Mouse (Mus musculus) forebrain, embryonic 10.5 days (tissue): ENCODE results near the gene Sfta2. TPM values are rescaled to one million over a fixed set of nuclear protein-coding genes. Genes with fewer than 3 reads are reported as not detected.

Source experiments
- DNase-seq: peaks from one replicate; pipeline ENCODE4 v3.0.0-alpha.2; 2017; ENCODE audit warnings: low spot score; ENCODE audit errors: extremely low spot score
- H3K27ac ChIP-seq: fragments of 300-500 bp; sonication (generic); 2 replicates; pipeline ENCODE4 v1.5.1; 2016; ENCODE audit warnings: mild to moderate bottlenecking
- H3K27me3 ChIP-seq: fragments of 300-500 bp; sonication (generic); 2 replicates; pipeline ENCODE4 v1.6.1; 2016; ENCODE audit warnings: mild to moderate bottlenecking; ENCODE audit not compliant: poor library complexity, severe bottlenecking
- H3K36me3 ChIP-seq: fragments of 300-500 bp; sonication (generic); replicated peaks from 2 replicates; pipeline ENCODE4 v1.6.1; 2016; ENCODE audit warnings: mild to moderate bottlenecking, moderate library complexity
- H3K4me1 ChIP-seq: fragments of 300-500 bp; sonication (generic); 2 replicates; pipeline ENCODE4 v1.6.1; 2016
- H3K4me3 ChIP-seq: fragments of 300-500 bp; sonication (generic); 2 replicates; pipeline ENCODE4 v1.5.1; 2016; ENCODE audit warnings: mild to moderate bottlenecking, moderate library complexity
- H3K9me3 ChIP-seq: fragments of 300-500 bp; sonication (generic); 2 replicates; pipeline ENCODE4 v1.6.1; 2016; ENCODE audit warnings: mild to moderate bottlenecking, moderate library complexity
- WGBS: fragments of 180-500 bp; shearing (Covaris S2); methylation state at CpG from one replicate; pipeline ENCODE4 v1.1.7; 2016; 5-methylcytosine and 5-hydroxymethylcytosine counted together
- polyA plus RNA-seq: library from polyadenylated mRNA; unstranded; fragments of >200 nt; fragmentation: Nextera tagmentation; extraction: Ambion mirVana; gene quantifications from 2 replicates; pipeline ENCODE4 v1.2.1, GENCODE M21; 2016

Sfta2 gene
- polyA plus RNA-seq, 1 experiment from 2014 or later: not detected

DNA sequence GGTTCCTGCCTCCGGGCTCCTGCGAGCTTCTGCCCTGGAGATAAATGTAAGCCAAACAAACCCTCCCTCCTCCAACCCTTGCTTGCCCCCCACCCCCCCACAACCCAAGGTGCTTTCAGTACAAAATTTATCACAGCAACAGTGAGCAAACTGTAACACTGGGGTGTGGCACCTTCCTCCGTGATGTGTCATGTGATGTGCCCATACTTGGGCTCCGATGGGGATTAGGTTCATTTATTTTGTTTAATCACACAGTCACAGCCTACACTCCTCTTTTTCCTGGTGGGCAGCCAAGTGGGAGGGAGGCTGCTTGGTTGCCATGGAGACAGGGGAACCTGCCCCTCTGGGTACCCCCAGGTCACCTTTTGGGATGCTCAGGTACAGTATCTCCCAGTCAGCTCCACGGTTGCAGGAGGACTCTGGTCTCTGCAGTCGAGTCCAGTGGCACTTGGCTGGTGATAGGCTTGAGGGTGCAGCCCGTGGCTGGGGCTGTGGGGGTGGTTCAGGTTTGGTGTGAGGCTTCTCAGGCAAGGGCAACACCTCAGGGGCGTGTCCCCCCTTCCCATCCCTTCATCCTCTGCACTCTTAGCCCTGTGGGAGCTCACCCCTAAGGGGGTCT, 496 bp downstream of the Sfta2 start:
- Histone ChIP-seq H3K4me1 (0 out of 2 replicates have a peak, but pooled peaks cover 10% of the 10 kb centered on the region), H3K4me3 (no peak overlapping the region), H3K36me3 (no peaks in the 10 kb centered on the region), H3K27me3 (no peaks in the 10 kb centered on the region), H3K9me3 (peaks cover 6% of the 10 kb centered on the region; the same call in 1 of the 2 replicates), H3K27ac (no peak overlapping the region)
- no peak for DNase-seq
- WGBS: 59% methylated on average over 8 of the region's 8 CpGs

DNA sequence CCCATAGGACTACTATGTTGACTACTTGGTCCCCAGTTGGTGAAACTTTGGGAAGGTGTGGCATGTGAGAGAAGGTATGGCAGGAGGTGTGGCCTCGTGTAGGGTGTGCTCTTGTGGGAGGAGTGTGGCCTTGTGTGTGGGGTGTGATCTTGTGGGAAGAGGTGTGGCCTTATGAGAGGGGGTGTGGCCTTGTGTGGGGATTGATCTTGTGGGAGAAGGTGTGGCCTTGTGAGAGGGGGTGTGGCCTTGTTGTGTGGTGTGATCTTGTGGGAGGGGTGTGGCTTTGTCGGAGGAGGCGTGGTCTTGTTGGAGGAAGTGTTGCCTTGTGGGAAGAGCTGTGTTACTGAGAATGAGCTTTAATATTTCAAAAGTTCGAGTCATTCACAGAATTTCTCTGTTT, 15.8 kb downstream of the Sfta2 start:
- H3K4me3 ChIP-seq: no peak overlapping the region
- no peak for DNase-seq
- H3K9me3 ChIP-seq: peaks cover 3% of the 10 kb centered on the region; the same call in 1 of the 2 replicates
- H3K27ac ChIP-seq: no peak overlapping the region
- no peaks in the 10 kb centered on the region for H3K36me3 ChIP-seq
- no peaks in the 10 kb centered on the region for H3K27me3 ChIP-seq
- 83% methylated on average over 4 of the region's 4 CpGs for WGBS
- H3K4me1 ChIP-seq: no peaks in the 10 kb centered on the region

DNA sequence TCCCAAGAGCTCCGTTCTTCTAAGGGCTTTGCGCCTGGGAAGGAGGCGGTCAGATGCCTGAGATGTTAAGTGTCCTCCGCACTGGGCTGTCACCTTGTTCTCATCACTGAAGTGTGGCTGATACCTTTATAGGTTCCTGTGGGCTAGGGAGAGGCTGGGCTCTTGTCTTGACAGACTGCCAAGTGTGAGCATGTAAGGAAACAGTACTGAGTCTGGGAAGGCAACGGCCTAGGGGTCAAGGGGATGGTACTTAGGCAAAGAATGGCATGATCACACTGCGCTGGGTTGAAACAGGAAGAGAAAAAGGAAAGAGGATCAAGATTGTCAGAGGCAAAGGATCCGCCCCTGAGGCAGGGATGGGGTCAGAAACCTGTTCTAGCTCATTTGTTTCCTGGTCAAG, 25.2 kb downstream of the Sfta2 start, which contains the start of gene Gm9573:
Gene Gm9573 (minus strand): TSS at position 101 of the 400 bp plus-strand sequence.
- H3K4me1 ChIP-seq: no peaks in the 10 kb centered on the region
- H3K9me3 ChIP-seq: 0 out of 2 replicates have a peak, but pooled peaks cover 6% of the 10 kb centered on the region
- DNase-seq: no peak
- WGBS: 93% methylated on average over 7 of the region's 7 CpGs
- no peaks in the 10 kb centered on the region for H3K36me3 ChIP-seq
- H3K4me3 ChIP-seq: no peak within 1 kb of the TSS
- H3K27ac ChIP-seq: no peak within 1 kb of the TSS
- no peaks in the 10 kb centered on the region for H3K27me3 ChIP-seq

DNA sequence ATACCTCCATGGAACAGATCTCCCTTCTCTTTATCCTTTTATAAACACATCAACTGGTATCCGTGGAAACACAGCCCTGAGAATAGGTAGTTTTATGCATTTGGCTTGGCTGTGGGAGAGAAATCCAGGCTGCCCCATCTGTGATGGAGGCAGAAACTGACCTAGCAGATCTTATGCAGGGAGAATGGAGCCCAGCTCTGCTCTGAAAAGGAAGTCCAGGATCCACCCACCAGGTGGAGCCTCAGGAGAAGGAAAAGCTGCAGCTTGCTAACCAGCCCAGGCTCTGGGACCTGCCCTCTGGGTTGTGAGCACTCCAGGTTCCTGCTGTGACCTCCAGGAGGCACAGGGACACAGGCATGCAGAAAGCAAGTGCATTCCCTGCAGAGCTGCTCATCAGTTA, 32.6 kb downstream of the Sfta2 start:
- no peaks in the 10 kb centered on the region for H3K9me3 ChIP-seq
- peak; percentile 33 for DNase-seq
- no peak overlapping the region for H3K4me3 ChIP-seq
- H3K27me3 ChIP-seq: peaks cover 11% of the 10 kb centered on the region; the same call in 1 of the 2 replicates
- H3K4me1 ChIP-seq: peaks cover 11% of the 10 kb centered on the region
- H3K36me3 ChIP-seq: no peaks in the 10 kb centered on the region
- 14% methylated on average over 1 of the region's 1 CpGs for WGBS
- H3K27ac ChIP-seq: no peak overlapping the region

DNA sequence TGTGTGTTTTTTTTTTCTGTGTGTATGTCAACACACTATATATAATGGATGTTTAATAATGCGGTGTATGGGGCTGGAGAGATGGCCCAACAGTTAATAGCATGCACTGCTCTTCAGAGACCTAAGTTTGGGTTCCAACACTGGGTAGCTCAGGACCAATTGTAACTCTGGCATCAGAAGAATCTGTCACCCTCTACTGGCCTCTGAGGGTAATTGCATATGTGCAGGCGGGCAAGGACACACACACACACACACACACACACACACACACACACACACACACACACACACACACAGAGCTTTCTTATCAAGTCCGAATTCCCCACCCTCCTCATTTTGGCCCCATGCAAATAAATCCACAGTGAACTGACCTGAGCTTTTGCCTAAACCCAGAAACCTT, 33.9 kb downstream of the Sfta2 start:
- H3K27me3 ChIP-seq: peaks cover 11% of the 10 kb centered on the region; the same call in 1 of the 2 replicates
- no peak overlapping the region for H3K4me3 ChIP-seq
- H3K9me3 ChIP-seq: no peaks in the 10 kb centered on the region
- no peaks in the 10 kb centered on the region for H3K36me3 ChIP-seq
- 79% methylated on average over 3 of the region's 3 CpGs for WGBS
- DNase-seq: no peak
- H3K27ac ChIP-seq: no peak overlapping the region
- H3K4me1 ChIP-seq: peaks cover 11% of the 10 kb centered on the region

DNA sequence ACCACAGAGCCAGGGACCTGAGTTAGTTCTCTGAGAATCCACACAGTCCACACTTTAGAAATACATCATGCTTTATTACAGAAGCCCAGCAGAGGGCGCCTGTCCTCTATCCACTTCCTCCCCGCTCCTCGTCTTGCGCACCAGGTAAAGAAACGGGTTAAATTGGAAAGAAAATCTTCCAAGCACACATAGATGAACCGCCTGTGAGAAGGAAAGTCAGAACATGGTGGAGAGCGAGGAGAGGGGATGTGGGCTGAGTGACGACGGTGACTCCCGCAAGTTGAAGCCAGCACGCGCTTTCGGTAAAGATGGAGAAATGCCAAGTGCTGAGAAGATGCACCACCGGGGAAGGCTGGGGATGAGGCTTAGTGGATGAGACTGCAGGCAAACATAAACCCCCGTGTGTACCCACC, 34.4 kb downstream of the Sfta2 start:
- Histone ChIP-seq H3K4me1 (peaks cover 11% of the 10 kb centered on the region), H3K36me3 (no peaks in the 10 kb centered on the region), H3K27me3 (peaks cover 11% of the 10 kb centered on the region; the same call in 1 of the 2 replicates), H3K27ac (peak overlapping the region; percentile 60), H3K4me3 (peak overlapping the region; percentile 51), H3K9me3 (no peaks in the 10 kb centered on the region)
- peak; percentile 74 for DNase-seq
- 4% methylated on average over 15 of the region's 15 CpGs for WGBS

DNA sequence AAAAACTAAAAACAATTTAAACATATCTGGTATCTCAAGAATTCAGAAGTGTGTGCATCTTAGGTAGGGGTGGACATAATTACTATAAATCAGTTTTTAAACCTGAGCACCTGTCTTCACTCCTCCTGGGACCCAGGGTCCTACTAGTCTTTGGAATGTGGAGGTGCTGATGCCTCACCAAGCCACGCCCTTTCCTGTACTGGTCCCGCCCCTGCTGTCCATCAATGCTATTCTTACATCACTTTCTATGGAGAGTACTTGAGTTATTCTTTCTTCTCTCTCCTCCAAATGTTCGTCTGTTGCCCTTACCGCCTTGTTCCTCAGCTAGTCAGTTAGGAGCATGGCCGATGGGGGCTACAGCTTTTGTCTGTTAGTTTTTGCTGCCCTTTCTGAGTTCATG, 35.0 kb downstream of the Sfta2 start:
- Histone ChIP-seq H3K4me3 (peak overlapping the region; percentile 51; the same call in 1 of the 2 replicates), H3K36me3 (no peaks in the 10 kb centered on the region), H3K27ac (no peak overlapping the region), H3K27me3 (peaks cover 11% of the 10 kb centered on the region; the same call in 1 of the 2 replicates), H3K4me1 (peaks cover 11% of the 10 kb centered on the region), H3K9me3 (no peaks in the 10 kb centered on the region)
- no peak for DNase-seq
- WGBS: 37% methylated on average over 5 of the region's 5 CpGs

DNA sequence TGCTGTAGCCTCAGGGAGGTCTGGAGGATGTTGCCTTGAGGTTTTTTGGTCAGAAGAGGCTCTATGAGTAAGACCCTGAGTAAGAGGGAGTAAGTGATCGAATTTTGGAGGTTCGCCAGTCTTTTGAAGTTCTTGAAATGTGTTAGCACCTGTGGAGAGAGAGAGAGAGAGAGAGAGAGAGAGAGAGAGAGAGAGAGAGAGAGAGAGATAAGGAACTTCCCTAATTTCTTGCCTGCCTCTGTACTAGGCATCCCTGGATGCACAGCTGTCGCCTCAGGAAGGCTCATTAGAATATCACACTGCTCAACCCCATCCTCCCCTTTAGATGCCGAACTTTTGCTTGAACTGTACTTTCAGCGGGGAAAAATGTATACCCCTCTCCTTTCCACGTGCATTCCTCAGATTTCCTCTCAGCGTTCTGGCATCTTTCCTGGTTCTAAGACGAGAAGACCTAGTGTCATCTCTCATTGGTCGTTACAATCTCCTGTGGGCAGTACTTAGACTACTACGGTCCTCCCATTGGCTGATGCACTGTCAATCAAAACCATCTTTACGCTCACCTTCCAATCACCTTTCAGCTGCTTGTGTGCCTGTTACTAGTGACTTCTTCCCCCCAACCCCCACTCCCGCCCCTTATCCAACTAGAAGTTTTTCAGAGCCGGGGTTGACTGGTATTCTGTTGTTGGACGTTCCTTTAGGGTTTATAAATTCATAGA, 37.3 kb downstream of the Sfta2 start:
- peak; percentile 29 for DNase-seq
- Histone ChIP-seq H3K4me3 (peak overlapping the region; percentile 25), H3K36me3 (no peaks in the 10 kb centered on the region)

DNA sequence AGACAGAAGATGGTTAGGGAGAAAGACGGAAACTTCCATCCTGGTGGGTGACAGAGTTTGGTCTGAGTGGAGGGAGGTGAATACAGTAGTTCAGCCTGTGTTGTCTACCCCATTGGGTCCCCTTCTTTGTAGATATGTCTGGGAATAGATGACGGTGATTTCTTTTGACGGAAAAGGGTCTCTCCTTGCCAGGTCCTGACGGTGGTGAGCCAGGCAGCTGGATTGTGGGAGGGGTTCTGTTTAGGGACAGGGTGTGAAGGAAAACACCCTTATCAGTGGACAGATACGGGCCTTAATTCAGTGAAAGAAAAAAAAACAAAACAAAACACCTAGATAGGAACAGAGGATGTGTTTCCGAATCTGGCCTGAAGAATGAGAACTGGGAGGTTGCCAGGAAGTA, 38.0 kb downstream of the Sfta2 start:
- no peak for DNase-seq
- 90% methylated on average over 6 of the region's 6 CpGs for WGBS
- H3K36me3 ChIP-seq: no peaks in the 10 kb centered on the region
- peaks cover 5% of the 10 kb centered on the region for H3K4me1 ChIP-seq
- H3K9me3 ChIP-seq: no peaks in the 10 kb centered on the region
- 0 out of 2 replicates have a peak overlapping the region, but pooled peaks have one; percentile 25 for H3K4me3 ChIP-seq
- peaks cover 11% of the 10 kb centered on the region for H3K27me3 ChIP-seq
- H3K27ac ChIP-seq: no peak overlapping the region

More for the DNA sequence above, 37.3 kb downstream of the Sfta2 start:
- 32% methylated on average over 14 of the region's 14 CpGs for WGBS
- H3K9me3 ChIP-seq: no peaks in the 10 kb centered on the region
- peaks cover 11% of the 10 kb centered on the region for H3K4me1 ChIP-seq
- peaks cover 11% of the 10 kb centered on the region for H3K27me3 ChIP-seq
- H3K27ac ChIP-seq: no peak overlapping the region

DNA sequence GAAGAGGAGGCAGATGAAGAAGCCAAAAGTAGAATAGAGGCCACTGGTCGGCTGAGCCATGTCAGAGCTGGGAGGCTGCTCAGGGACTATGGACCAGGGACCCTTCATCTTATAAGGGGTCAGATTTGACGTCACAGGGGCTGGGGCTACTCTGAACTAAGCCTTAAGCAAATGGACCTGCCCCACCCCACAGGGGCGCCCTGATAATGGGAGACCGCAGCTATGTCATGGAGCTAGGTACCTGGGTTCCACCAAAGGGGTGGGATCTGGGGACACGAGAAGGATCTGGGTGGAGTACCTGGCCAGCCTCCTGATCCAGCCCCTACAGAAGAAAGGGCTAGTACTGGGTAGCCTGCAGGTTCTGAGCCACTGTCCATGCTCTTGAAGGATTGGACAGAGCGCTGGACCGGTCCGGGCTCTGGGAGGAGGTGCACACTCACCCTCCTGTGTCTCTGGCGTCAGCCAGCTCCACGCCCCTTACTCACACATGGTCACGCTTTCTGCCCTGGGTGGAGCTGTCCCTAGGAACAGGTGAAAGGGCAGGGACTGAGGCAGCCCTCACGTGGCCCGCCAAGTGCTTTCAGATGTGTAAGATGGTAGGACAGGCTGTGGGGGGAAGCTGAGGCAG, 42.4 kb downstream of the Sfta2 start, which contains the start of gene Mucl3:
Gene Mucl3 (minus strand): TSS at position 87 of the 628 bp plus-strand sequence.
- Histone ChIP-seq H3K36me3 (no peaks in the 10 kb centered on the region), H3K4me3 (no peak within 1 kb of the TSS), H3K27ac (no peak within 1 kb of the TSS), H3K27me3 (no peaks in the 10 kb centered on the region; the same call in 1 of the 2 replicates), H3K9me3 (no peaks in the 10 kb centered on the region), H3K4me1 (no peaks in the 10 kb centered on the region)
- 77% methylated on average over 13 of the region's 13 CpGs for whole genome bisulfite sequencing
- no peak for DNase-seq

DNA sequence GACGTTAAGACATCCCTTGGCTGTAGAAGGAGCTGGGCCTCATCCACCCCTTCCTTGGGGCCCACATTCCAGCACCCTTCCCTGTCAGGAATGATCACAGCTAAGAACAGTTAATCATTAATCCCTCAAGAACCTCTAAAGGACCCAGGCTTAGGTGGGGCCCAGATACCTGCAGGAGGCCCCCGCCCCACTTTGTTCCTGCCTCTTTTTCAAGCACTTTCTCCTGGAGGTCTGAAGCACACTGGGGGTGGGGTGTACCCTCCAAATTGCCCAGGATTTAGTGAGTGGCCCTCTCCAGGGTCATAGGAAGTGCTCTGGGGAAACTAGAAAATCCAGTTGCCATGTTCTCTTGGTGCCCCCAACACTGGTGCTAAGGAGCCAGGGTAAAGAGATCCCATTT, 48.1 kb downstream of the Sfta2 start:
- H3K36me3 ChIP-seq: peaks cover 2% of the 10 kb centered on the region
- 73% methylated on average over 2 of the region's 2 CpGs for WGBS
- DNase-seq: no peak
- no peak overlapping the region for H3K4me3 ChIP-seq
- H3K9me3 ChIP-seq: no peaks in the 10 kb centered on the region
- no peaks in the 10 kb centered on the region for H3K27me3 ChIP-seq
- H3K4me1 ChIP-seq: peaks cover 14% of the 10 kb centered on the region
- H3K27ac ChIP-seq: no peak overlapping the region

DNA sequence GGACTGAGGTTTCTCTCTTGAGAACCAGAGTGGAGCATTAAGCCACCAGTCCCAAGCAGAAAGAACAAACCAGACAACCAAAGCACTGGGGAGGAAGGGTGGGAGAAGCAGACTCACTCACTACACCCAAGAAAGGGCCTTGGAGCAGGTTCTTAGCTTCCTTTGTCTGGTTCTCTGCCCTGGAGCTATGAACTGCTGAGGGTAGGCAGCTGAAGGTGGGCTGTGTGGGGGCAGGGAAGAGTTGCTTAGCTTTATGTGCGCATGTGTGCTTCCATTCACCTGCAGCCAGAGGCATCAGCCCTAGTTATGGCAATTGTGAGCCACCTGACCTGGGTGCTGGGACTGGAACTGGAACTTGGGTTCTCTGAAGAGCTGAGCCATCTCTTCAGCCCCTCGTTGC, 51.7 kb downstream of the Sfta2 start:
- Histone ChIP-seq H3K4me3 (no peak overlapping the region), H3K9me3 (no peaks in the 10 kb centered on the region), H3K36me3 (peaks cover 39% of the 10 kb centered on the region), H3K4me1 (peaks cover 32% of the 10 kb centered on the region), H3K27ac (0 out of 2 replicates have a peak overlapping the region, but pooled peaks have one; percentile 3), H3K27me3 (no peaks in the 10 kb centered on the region)
- no peak for DNase-seq
- WGBS: 84% methylated on average over 2 of the region's 2 CpGs
